Mouse (Mus musculus) liver (tissue): ENCODE results near the gene Actl7a.

ENCODE experiments used
- DNase-seq: peaks from one replicate; pipeline ENCODE4 v3.0.0-alpha.2; 2020; ENCODE audit warnings: mixed read lengths

The Actl7a gene

DNA sequence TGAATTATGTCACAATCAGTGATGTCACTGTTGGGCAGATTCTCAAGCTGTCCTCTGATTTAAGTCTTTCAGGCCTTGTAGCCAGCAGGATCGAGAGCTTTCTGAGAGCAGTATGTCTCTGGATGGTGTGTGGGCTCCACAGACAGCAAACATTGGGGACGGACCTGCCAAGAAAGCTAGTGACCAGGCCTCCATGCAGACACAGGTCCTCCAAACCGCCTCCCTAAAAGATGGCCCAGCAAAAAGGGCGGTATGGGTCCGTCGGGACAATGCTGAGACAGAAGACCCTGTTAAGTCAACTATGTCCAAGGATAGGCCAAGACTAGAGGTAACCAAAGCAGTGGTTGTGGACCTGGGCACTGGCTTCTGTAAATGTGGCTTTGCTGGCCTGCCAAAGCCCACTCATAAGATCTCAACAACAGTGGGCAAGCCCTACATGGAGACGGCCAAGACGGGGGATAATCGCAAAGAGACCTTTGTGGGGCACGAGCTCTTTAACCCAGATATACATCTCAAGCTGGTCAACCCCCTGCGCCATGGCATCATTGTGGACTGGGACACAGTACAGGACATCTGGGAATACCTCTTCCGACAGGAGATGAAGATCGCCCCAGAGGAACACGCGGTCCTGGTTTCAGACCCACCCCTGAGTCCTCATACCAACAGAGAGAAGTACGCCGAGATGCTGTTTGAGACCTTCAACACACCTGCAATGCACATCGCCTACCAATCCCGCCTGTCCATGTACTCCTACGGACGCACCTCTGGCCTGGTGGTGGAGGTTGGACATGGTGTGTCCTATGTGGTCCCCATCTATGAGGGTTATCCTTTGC is at the start of gene Actl7a:
Gene Actl7a, plus strand, starts transcription at position 51 of the 833 bp plus-strand sequence.
- no peak for DNase-seq

- no peak for DNase-seq
Measured at GRCm38 (mm10) chr4:56696401-56696800, 46.8 kb upstream of the Actl7a start.

DNA sequence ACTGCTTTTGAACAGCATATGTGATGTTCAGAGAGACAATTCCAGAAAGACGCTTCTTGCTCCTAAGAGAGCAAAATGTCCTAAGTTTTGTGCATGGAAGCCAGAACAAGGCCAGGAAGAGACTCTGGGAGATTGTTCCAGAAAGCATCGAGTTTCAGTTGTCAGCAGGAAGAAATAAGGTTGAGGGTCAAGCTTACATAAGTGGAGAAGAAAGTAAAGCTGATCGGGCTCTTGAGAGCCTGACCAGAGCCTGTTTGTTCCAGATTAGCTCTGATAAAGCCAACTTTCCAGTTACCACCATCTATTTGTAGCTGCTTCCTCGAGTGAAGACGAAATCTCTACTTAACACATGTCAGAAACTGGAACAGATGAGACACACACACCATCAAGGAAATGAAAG is 44.5 kb upstream of the Actl7a start:
- DNase-seq: no peak

DNA sequence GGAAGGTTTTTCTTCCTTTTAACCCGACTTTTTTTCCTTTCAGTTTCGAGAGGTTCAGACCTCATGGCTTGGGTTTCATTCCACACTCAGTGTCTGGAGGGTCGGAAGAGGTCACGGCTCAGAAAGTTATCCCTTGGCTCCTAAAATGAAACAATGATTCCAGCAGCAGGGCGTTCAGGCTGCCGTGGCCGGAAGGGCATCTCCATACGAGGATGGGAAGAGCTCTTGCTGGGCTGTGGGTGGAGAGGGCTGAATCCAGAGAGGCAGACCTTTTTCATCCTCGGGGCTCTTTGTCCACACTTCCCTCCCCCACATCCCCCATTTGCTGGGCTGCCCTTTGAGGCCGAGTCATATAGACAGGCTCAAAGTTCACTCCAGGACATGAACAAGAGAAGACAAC is 41.0 kb upstream of the Actl7a start:
- DNase-seq: no peak

DNA sequence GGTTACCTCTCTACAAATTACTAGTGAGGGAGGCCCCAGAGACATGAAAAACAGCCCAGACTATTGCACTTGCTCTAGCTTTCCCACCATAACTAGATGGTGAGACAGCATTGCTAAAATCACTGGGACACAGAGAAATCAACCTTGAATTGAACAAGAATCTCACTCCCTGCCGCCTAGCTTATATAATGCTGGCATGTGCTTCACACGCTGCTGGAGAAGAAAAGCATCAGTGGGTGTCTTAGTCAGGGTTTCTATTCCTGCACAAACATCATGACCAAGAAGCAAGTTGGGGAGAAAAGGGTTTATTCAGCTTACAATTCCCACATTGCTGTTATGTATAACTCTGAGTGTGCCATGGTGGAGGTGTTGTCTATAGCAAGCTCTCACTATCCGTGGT is 30.1 kb upstream of the Actl7a start:
- no peak for DNase-seq

DNA sequence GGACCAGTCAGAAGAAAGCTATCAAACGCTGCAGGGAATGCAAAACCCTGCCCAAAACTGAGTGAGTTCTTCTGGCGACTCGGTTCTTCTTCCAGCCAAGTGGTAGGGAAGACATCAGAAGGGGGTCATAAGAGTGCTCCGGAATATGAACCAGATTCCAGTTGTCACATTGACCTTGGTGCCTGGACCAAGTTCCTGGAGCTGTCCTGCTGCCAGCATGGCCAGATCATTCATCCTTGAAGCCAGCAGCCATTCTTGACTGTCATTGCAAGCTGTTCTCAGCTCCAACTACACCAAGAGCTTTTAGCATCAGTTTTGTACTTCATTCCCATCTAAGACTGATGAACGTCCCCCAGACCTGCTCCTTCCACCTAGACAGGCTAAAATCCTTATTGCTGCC is 26.4 kb upstream of the Actl7a start:
- DNase-seq: no peak

DNA sequence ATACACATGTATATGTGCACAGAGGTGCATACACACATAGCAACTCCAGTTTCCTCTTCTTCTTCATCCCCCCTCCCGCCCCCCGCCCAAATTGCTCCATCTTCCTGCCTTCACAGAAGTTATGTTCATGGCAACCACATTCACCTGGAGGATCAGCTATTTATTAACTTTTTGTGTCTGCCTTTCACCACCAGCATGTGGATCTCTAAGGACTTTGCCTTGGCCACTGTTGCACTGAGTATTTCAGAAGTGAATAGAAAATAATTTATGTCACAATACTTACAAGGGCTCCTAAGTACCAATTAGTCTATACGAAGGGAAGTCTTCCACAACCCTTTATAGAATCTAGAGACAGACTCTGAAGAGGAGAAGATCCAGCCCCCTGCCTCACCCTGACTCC is 25.3 kb upstream of the Actl7a start:
- DNase-seq: no peak

GRCm38 (mm10) chr4:56718573-56719442 is 24.4 kb upstream of the Actl7a start:
- no peak for DNase-seq

DNA sequence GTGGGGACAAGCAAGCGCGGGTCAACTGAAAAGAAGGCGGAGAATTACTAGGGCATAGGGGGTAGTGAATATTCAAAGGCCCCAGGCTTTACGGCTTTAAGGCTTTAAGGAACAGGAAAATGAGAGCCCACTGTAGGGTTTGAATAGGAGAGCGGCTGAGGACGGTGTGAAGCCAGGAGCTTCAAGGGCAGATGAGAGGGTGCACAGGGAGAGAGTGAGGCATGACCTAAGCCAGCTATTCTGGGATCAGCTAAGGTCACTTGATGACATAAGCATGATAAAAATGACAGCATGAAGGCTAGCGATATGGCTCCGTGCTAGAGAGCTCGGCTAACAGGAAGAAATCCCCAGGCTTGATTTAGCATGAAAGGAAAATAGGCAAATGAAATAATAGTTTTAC is 23.8 kb upstream of the Actl7a start:
- no peak for DNase-seq

DNA sequence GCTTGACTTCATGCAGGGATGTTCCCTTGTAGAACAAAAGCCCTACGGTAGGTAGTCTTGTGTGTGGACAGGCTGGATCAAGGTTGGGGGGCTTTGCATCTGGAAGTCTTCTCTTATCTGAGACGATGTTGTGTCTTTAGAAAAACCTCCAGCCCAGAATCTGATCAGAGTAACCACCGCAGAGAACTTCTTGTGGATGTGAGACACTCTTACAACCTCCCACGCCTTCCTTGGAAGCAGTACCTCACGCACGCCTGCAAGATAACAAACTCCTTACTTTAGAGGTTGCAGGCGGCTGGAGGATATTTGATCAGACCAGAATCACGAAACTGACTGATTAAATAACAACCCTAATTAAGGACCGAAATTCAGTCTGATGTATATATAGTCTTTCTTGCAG is 22.8 kb upstream of the Actl7a start:
- DNase-seq: no peak

DNA sequence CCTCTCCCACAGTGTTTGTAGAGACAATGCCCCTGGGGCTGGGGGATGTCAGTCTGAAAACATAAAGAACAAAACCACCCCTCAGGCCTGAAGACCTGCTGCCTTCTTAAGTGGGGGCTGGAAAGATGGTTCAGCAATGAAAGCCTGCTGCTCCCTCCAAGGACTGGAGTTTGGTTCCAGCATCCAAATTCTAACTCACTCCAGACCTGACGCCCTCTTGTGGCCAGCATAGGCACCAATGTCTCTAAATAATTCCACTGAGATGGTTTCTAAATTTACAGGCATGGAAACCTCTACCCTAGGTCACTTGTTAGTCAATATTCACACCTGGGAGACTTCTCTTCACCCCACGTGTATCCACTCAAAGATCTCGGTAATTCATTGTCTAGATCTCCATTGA is 21.7 kb upstream of the Actl7a start:
- DNase-seq: no peak

- no peak for DNase-seq
Measured at GRCm38 (mm10) chr4:56722346-56722745, 20.9 kb upstream of the Actl7a start.

GRCm38 (mm10) chr4:56723237-56723636 is 20.0 kb upstream of the Actl7a start:
- DNase-seq: no peak

DNA sequence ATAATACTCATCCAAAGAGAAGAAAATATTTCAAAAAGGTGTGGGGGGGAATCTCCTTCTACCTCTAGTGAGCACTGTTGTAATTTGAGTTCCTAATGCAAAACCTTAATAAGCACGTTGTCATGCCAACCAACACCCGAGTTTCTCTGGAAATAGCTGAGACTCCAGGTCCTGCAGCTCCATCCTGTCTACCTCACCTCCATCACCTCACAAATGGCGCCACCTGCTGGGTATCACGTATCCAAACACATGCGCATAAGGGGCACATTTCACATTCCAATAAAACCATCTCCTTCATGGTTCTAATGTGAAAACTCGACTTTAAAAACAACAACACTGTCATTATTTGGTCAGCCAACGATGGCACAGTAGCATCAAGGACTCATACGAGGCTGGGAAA is 17.4 kb upstream of the Actl7a start:
- peak; percentile 20 for DNase-seq

DNA sequence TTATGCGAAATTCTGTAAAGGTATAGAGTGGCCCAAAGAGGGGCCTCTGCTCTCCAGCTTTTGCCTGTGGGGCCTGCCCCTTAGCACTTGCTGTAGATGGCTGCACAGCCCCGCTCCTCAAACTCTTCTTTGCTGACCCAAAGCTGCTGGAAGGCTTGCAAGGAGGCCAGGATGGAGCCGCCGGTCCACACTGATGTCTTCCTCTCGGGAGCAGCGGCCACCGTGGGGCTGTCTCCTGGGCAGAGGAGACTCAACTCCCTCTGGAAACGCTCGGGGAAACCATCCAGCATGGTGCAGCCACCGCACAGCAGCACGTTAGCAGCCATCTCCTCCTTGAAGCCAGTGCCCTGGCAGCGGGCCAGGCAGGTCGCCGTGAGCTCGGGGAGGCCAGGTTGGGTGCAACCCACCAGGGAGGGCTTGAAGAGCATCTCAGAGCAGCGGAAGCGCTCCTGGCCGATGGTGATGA is 3.2 kb upstream of the Actl7a start, which contains the start of gene Gm26657:
Gene Gm26657, plus strand, starts transcription at position 51 of the 466 bp plus-strand sequence.
- no peak for DNase-seq

- no peak for DNase-seq
Measured at GRCm38 (mm10) chr4:56740611-56741010, 2.6 kb upstream of the Actl7a start.

DNA sequence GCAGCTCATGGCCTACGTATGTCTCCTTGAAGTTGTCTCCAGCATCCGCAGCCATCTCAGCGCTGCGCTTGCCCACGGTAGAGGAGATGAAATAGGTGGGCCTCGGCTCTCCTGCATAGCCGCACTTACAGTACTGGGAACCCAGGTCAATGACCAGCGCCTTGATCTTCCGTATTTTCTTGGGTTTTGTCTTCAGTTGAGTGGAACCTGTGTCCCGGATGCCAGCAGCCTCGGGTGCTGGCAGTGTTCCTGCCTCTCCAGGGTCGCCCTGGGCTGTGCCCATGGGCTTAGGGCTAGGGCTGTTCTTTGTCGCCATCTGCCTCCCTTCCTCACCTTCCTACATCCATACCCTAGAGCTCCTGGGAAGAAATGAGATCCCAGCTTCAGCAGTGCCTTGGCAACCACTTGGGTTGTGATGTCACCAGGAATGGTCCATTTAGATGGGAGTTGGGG is 2.1 kb upstream of the Actl7a start, which contains the start of gene Actl7b:
Gene Actl7b, minus strand, starts transcription at position 403 of the 453 bp plus-strand sequence.
- DNase-seq: no peak

- no peak for DNase-seq
Measured at GRCm38 (mm10) chr4:56742698-56743097, 515 bp upstream of the Actl7a start.

DNA sequence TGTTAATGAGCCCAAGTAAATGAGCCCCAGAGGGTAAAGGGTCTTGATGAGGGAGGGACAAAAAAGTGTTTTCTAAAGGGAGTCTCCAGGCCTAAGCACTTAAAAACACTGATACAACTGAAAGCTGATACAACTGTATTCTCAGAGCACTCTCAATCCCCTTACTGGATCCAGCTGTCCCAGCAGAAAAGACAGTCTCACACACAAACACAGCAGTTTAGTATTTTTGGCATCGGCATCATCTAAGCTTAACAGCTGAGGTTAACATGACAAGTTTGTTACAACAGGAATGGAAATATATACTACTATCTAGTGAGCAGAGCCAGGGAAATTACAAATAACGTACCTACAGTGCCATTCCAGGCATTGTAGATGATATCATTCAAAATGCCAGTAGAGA is 3.1 kb downstream of the Actl7a start:
- no peak for DNase-seq

DNA sequence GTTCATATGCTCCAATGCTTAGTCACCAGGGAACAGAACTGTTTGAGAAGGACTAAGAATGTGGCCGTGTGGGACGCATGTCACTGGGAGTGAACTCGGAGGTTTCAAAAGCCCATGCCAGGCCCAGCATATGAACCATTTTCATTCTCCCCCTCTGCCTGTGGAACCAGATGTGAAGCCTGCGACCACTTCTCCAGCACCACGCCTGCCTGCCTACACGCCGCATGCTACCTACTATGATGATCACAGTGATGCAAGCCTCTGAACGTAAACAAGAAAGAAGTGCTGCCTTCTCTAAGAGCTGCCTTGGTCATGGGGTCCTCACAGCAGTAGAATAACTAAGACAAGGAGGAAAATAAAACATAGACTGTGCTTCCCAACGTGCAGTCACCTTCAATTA is 4.2 kb downstream of the Actl7a start:
- DNase-seq: no peak

- DNase-seq: no peak
Measured at GRCm38 (mm10) chr4:56756021-56756420, 12.8 kb downstream of the Actl7a start.

- peak; percentile 15 for DNase-seq
Measured at GRCm38 (mm10) chr4:56756966-56757600, 13.9 kb downstream of the Actl7a start.

DNA sequence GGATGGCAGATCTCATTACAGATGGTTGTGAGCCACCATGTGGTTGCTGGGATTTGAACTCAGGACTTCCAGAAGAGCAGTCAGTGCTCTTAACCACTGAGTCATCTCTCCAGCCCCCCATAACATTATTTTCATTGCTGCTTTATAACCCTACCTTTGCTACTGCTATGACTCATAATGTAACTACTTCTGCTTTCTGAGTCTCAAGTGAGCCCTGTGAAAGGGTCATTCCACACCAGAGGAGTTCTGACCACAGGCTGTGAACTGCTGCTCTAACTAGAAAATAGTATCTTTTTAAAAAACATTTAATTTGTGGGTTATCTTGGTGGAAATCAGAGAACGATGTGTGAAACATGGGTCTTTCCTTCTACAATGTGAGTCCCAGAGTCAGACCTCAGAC is 14.5 kb downstream of the Actl7a start:
- no peak for DNase-seq
